Mouse (Mus musculus) thymus, adult 2 months (tissue): ENCODE data around the gene Tshz2. TPM values are rescaled to one million over a fixed set of nuclear protein-coding genes. Genes with fewer than 3 reads are reported as not detected.

Experiments used
- DNase-seq: peaks from one replicate; pipeline ENCODE4 v3.0.0; 2021
- H3K27ac ChIP-seq: fragments of 200-500 bp; 2 replicates; pipeline ENCODE4 v1.5.1; 2012; ENCODE audit warnings: low read length, control low read depth; ENCODE audit not compliant: control insufficient read depth, insufficient read depth
- H3K27me3 ChIP-seq: fragments of 200-500 bp; 2 replicates; pipeline ENCODE4 v1.6.1; 2012; ENCODE audit warnings: mild to moderate bottlenecking, low read length, moderate library complexity, mixed read lengths; ENCODE audit not compliant: control insufficient read depth, insufficient read depth
- H3K36me3 ChIP-seq: fragments of 200-500 bp; 2 replicates; pipeline ENCODE4 v1.6.1; 2012; ENCODE audit warnings: mild to moderate bottlenecking, low read length, moderate library complexity; ENCODE audit not compliant: control insufficient read depth, insufficient read depth
- H3K4me1 ChIP-seq: fragments of 200-500 bp; replicated peaks from 2 replicates; pipeline ENCODE4 v1.6.1; 2012; ENCODE audit warnings: low read length; ENCODE audit not compliant: control insufficient read depth, insufficient read depth
- H3K4me3 ChIP-seq: fragments of 200-500 bp; 2 replicates; pipeline ENCODE4 v1.5.1; 2012; ENCODE audit warnings: mild to moderate bottlenecking, low read length, control low read depth, moderate library complexity; ENCODE audit not compliant: control insufficient read depth, insufficient read depth
- CTCF ChIP-seq: fragments of 200-500 bp; IDR thresholded peaks from 2 replicates; pipeline ENCODE4 v1.5.1; 2012; ENCODE audit warnings: mild to moderate bottlenecking, control low read depth, low read length, moderate library complexity, borderline replicate concordance; ENCODE audit not compliant: control insufficient read depth, poor library complexity, insufficient read depth; ENCODE audit errors: extremely low read depth
- POLR2A ChIP-seq: fragments of 200-500 bp; IDR thresholded peaks from 2 replicates; pipeline ENCODE4 v1.6.1; 2012; ENCODE audit warnings: mild to moderate bottlenecking, low read length, control low read depth, moderate library complexity; ENCODE audit not compliant: control insufficient read depth, poor library complexity, insufficient read depth; ENCODE audit errors: extremely low read depth
- WGBS: fragments of 180-500 bp; shearing (Covaris S2); methylation state at CpG from one replicate; pipeline ENCODE4 v1.1.7; 2018; 5-methylcytosine and 5-hydroxymethylcytosine counted together
- polyA plus RNA-seq: library from polyadenylated mRNA; depleted of rRNA; stranded (reverse); fragments of >200 nt; gene quantifications from 2 replicates; pipeline ENCODE4 v1.2.3, GENCODE M21; 2012

The Tshz2 gene
- polyA plus RNA-seq, 1 experiment = 2.5 TPM

- no peak for DNase-seq
- no peak overlapping the region for H3K27ac ChIP-seq
- no peaks in the 10 kb centered on the region for H3K36me3 ChIP-seq
- H3K4me1 ChIP-seq = no peaks in the 10 kb centered on the region
- H3K27me3 ChIP-seq = no peaks in the 10 kb centered on the region
- no peak overlapping the region for H3K4me3 ChIP-seq
- TF ChIP-seq POLR2A (no peak), CTCF (no peak)
- 90% methylated on average over 10 of the region's 10 CpGs for WGBS
Measured at GRCm38 (mm10) chr2:169814757-169815156, 181.9 kb downstream of the Tshz2 start.

GRCm38 (mm10) chr2:169821021-169821441 lies 188.2 kb downstream of the Tshz2 start:
- no peaks in the 10 kb centered on the region for H3K27me3 ChIP-seq
- no peak for TF ChIP-seq CTCF
- TF ChIP-seq POLR2A = no peak
- no peak for DNase-seq
- no peaks in the 10 kb centered on the region for H3K4me1 ChIP-seq
- H3K27ac ChIP-seq = no peak overlapping the region
- H3K4me3 ChIP-seq = no peak overlapping the region
- H3K36me3 ChIP-seq = no peaks in the 10 kb centered on the region
- 93% methylated on average over 9 of the region's 9 CpGs for WGBS

- no peaks in the 10 kb centered on the region for H3K36me3 ChIP-seq
- H3K27ac ChIP-seq = no peak overlapping the region
- WGBS = 95% methylated on average over 12 of the region's 12 CpGs
- no peak overlapping the region for H3K4me3 ChIP-seq
- TF ChIP-seq POLR2A (no peak), CTCF (no peak)
- no peak for DNase-seq
- no peaks in the 10 kb centered on the region for H3K4me1 ChIP-seq
- H3K27me3 ChIP-seq = no peaks in the 10 kb centered on the region
Measured at GRCm38 (mm10) chr2:169825908-169826307, 193.1 kb downstream of the Tshz2 start.

GRCm38 (mm10) chr2:169826316-169826715 lies 193.5 kb downstream of the Tshz2 start:
- Histone ChIP-seq H3K4me1 (no peaks in the 10 kb centered on the region), H3K27ac (no peak overlapping the region), H3K4me3 (no peak overlapping the region), H3K27me3 (no peaks in the 10 kb centered on the region), H3K36me3 (no peaks in the 10 kb centered on the region)
- no peak for DNase-seq
- TF ChIP-seq CTCF (no peak), POLR2A (no peak)
- 85% methylated on average over 15 of the region's 15 CpGs for WGBS

- 85% methylated on average over 8 of the region's 8 CpGs for WGBS
- Histone ChIP-seq H3K4me3 (no peak overlapping the region), H3K36me3 (no peaks in the 10 kb centered on the region), H3K4me1 (no peaks in the 10 kb centered on the region), H3K27ac (no peak overlapping the region), H3K27me3 (no peaks in the 10 kb centered on the region)
- TF ChIP-seq POLR2A (no peak), CTCF (no peak)
- DNase-seq = no peak
Measured at GRCm38 (mm10) chr2:169826833-169827232, 194.0 kb downstream of the Tshz2 start.

- no peaks in the 10 kb centered on the region for H3K27me3 ChIP-seq
- DNase-seq = no peak
- TF ChIP-seq POLR2A (no peak), CTCF (no peak)
- H3K36me3 ChIP-seq = no peaks in the 10 kb centered on the region
- H3K27ac ChIP-seq = no peak overlapping the region
- no peaks in the 10 kb centered on the region for H3K4me1 ChIP-seq
- 92% methylated on average over 12 of the region's 12 CpGs for WGBS
- no peak overlapping the region for H3K4me3 ChIP-seq
Measured at GRCm38 (mm10) chr2:169832184-169832583, 199.4 kb downstream of the Tshz2 start.

GRCm38 (mm10) chr2:169833638-169834037 lies 200.8 kb downstream of the Tshz2 start:
- WGBS = 81% methylated on average over 9 of the region's 9 CpGs
- no peak for DNase-seq
- H3K4me1 ChIP-seq = no peaks in the 10 kb centered on the region
- H3K4me3 ChIP-seq = no peak overlapping the region
- TF ChIP-seq CTCF (no peak), POLR2A (no peak)
- no peak overlapping the region for H3K27ac ChIP-seq
- no peaks in the 10 kb centered on the region for H3K27me3 ChIP-seq
- H3K36me3 ChIP-seq = no peaks in the 10 kb centered on the region

GRCm38 (mm10) chr2:169834602-169835001 lies 201.8 kb downstream of the Tshz2 start:
- 64% methylated on average over 7 of the region's 7 CpGs for WGBS
- Histone ChIP-seq H3K27me3 (no peaks in the 10 kb centered on the region), H3K4me3 (no peak overlapping the region)

More at GRCm38 (mm10) chr2:169834602-169835001, 201.8 kb downstream of the Tshz2 start:
- Histone ChIP-seq H3K36me3 (no peaks in the 10 kb centered on the region), H3K27ac (no peak overlapping the region), H3K4me1 (no peaks in the 10 kb centered on the region)
- no peak for TF ChIP-seq POLR2A
- no peak for TF ChIP-seq CTCF
- no peak for DNase-seq
